Mouse (Mus musculus) limb, embryonic 14.5 days (tissue): Measurements from ENCODE around the gene Slc35d3. TPM values are rescaled to one million over a fixed set of nuclear protein-coding genes. Genes with fewer than 3 reads are reported as not detected.

ENCODE experiments used
- ATAC-seq: fragments of 200-750 bp; cut with Nextera tagmentation; 2 replicates; pipeline ENCODE4 v1.8.0; 2017; ENCODE audit warnings: low read depth, moderate number of reproducible peaks, moderate TSS enrichment; ENCODE audit not compliant: low FRiP score
- DNase-seq: peaks from one replicate; pipeline ENCODE4 v3.0.0-alpha.2; 2015; ENCODE audit warnings: low spot score
- H3K27ac ChIP-seq: fragments of 300-500 bp; sonication (generic); replicated peaks from 2 replicates; pipeline ENCODE4 v1.5.1; 2014; ENCODE audit warnings: low read depth, mild to moderate bottlenecking, low read length, moderate library complexity, mixed read lengths
- H3K27me3 ChIP-seq: fragments of 300-500 bp; sonication (generic); 2 replicates; pipeline ENCODE4 v1.6.1; 2014; ENCODE audit warnings: low read length, mixed read lengths; ENCODE audit not compliant: control insufficient read depth, insufficient read depth
- H3K36me3 ChIP-seq: fragments of 300-500 bp; sonication (generic); 2 replicates; pipeline ENCODE4 v1.6.1; 2014; ENCODE audit warnings: mild to moderate bottlenecking, low read length, moderate library complexity, mixed read lengths; ENCODE audit not compliant: control insufficient read depth, insufficient read depth
- H3K4me1 ChIP-seq: fragments of 300-500 bp; sonication (generic); 2 replicates; pipeline ENCODE4 v1.6.1; 2014; ENCODE audit warnings: antibody characterized with exemption, low read length, mixed read lengths; ENCODE audit not compliant: control insufficient read depth, insufficient read depth
- H3K4me2 ChIP-seq: fragments of 300-500 bp; sonication (generic); replicated peaks from 2 replicates; pipeline ENCODE4 v1.6.1; 2014; ENCODE audit warnings: low read depth, mild to moderate bottlenecking, low read length, moderate library complexity; ENCODE audit not compliant: severe bottlenecking
- H3K4me3 ChIP-seq: fragments of 300-500 bp; sonication (generic); replicated peaks from 2 replicates; pipeline ENCODE4 v1.5.1; 2014; ENCODE audit warnings: low read length
- H3K9ac ChIP-seq: fragments of 300-500 bp; sonication (generic); 2 replicates; pipeline ENCODE4 v1.6.1; 2014; ENCODE audit warnings: mild to moderate bottlenecking, low read depth, low read length, moderate library complexity; ENCODE audit not compliant: severe bottlenecking
- H3K9me3 ChIP-seq: fragments of 300-500 bp; sonication (generic); 2 replicates; pipeline ENCODE4 v1.6.1; 2016; ENCODE audit warnings: low read length; ENCODE audit not compliant: control insufficient read depth
- POLR2A ChIP-seq: fragments of 200-500 bp; IDR thresholded peaks from 2 replicates; pipeline ENCODE4 v1.8.0; 2012; ENCODE audit warnings: inconsistent platforms, mild to moderate bottlenecking, moderate library complexity, borderline replicate concordance; ENCODE audit not compliant: insufficient read depth, insufficient read length; ENCODE audit errors: extremely low read depth
- WGBS: fragments of 180-500 bp; shearing (Covaris S2); extraction: QIAGEN DNeasy Blood & Tissue Kit; methylation state at CpG from one replicate; pipeline ENCODE4 v1.1.7; 2014; 5-methylcytosine and 5-hydroxymethylcytosine counted together
- polyA plus RNA-seq, 2 experiments: library from polyadenylated mRNA; depleted of rRNA in 1 of 2; stranded (reverse) in 1 of 2; unstranded in 1 of 2; fragments of >200 nt; fragmentation: Nextera tagmentation in 1 of 2; extraction: Ambion mirVana in 1 of 2; gene quantifications; 2 replicates each; pipeline versions ENCODE4 v1.2.1 to v1.2.3; 2012 to 2014

The Slc35d3 gene
- polyA plus RNA-seq, 2 experiments = 1.4 to 2.3 TPM

DNA sequence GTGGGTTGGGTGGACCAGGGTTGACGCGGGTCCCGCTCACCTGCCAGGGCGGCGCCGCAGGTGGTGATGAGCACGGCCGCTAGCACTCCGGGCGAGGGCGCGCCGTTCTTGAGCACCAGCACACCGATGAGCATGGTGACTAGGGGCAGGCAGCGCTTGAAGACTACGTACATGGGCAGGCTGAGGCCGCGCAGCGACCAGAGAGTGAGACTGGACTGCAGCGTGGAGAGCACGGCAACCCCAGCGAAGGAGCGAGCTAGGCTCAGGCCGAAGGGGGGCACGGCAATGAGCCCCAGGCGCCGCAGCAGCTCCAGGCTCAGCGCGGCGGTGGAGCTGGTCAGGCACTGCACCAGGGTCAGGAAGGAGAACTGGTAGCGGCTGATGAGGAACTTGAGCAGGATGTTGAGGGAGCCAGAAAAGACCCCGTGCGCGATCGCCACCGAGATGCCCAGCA is 688 bp downstream of the Slc35d3 start:
- under 1% methylated on average over 29 of the region's 36 CpGs for WGBS
- peak overlapping the region; percentile 43 for H3K9ac ChIP-seq
- H3K27me3 ChIP-seq = peaks cover 49% of the 10 kb centered on the region
- H3K4me3 ChIP-seq = peak overlapping the region; percentile 56
- no peaks in the 10 kb centered on the region for H3K9me3 ChIP-seq
- TF ChIP-seq POLR2A = no peak
- H3K4me2 ChIP-seq = peak overlapping the region; percentile 99
- DNase-seq (no peak), ATAC-seq (peak; percentile 34; the same call in 1 of the 2 replicates)
- 0 out of 2 replicates have a peak, but pooled peaks cover 9% of the 10 kb centered on the region for H3K4me1 ChIP-seq
- no peak overlapping the region for H3K27ac ChIP-seq
- H3K36me3 ChIP-seq = no peaks in the 10 kb centered on the region

DNA sequence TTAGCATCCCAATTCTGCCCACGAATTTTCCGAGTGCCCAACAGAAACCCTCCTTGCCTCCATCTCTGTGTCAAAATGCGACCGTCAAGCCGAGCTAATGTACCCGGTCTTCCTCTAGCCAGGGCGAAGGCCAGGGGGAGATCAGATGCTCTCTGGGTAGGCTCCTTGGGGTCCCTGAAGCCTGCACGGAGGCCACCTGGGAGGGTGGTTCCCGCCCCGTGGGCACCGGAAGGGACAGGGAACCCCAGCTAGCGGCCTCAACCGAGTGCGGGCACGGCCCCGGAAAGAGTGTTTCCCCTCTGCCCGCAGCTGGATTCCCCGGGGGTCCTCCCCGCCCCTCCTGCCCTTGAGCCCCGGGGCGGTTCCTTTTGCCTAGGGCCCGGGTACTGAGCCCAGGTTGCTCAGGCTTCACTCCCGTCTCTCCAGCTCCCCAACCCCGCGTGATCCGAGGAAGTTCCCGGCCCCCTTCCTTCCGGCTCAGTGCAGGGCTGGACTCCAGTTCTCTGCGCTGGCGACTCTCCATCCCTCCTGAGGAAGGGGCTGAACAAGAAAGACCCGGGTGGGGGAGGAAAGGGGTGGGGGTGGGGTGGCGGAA is 1.4 kb downstream of the Slc35d3 start:
- Histone ChIP-seq H3K9ac (peak overlapping the region; percentile 43), H3K4me3 (peak overlapping the region; percentile 56), H3K27me3 (peaks cover 48% of the 10 kb centered on the region), H3K36me3 (no peaks in the 10 kb centered on the region), H3K4me1 (0 out of 2 replicates have a peak, but pooled peaks cover 9% of the 10 kb centered on the region), H3K4me2 (peak overlapping the region; percentile 99), H3K9me3 (no peaks in the 10 kb centered on the region), H3K27ac (no peak overlapping the region)
- WGBS = 2% methylated on average over 32 of the region's 32 CpGs
- DNase-seq = no peak
- TF ChIP-seq POLR2A = no peak
- no peak for ATAC-seq

DNA sequence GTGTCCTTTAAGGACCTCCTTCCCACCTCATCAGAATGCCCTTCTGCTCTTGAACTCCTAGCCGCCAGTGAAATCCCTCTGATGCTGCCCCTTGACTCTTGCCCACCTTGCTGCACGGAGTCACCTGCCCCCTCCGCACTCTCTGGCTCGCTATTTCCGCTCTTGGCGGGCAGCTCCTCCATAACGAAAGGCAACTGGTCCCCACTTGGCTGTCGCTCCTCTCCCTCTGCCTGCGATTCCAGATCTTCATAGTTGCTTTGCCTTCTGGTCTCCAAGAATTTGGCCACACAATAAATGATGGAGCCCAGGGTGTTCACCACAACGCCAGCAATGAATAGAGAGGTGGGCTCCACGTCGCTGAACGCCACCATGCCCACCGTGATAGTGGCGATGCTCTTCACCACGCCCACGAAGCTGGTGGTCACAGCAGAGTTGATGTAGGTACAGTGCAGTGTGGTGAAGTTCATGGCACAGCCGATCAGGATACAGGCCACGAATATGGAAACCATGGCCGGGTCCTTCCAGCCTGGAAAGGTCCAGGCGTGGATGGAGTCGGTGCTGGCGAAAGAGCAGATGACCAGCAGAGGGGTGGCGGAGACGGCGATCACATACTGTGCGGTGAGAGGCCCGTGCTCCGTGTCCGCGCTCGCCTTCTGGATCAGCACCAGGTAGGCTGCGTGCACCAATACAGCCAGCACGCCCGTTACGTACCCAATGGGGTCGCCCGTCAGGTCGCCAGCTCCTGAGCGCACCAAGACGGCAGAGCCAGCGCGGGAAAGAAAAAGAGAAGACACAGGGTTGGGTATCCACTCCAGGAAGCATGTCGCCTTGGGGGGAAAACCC is 2.1 kb downstream of the Slc35d3 start:
- TF ChIP-seq POLR2A = no peak
- DNase-seq (no peak), ATAC-seq (no peak)
- Histone ChIP-seq H3K9me3 (no peaks in the 10 kb centered on the region), H3K9ac (peak overlapping the region; percentile 43; the same call in 1 of the 2 replicates), H3K4me2 (peak overlapping the region; percentile 99), H3K27ac (no peak overlapping the region), H3K4me3 (peak overlapping the region; percentile 56), H3K27me3 (peaks cover 44% of the 10 kb centered on the region), H3K36me3 (no peaks in the 10 kb centered on the region), H3K4me1 (0 out of 2 replicates have a peak, but pooled peaks cover 9% of the 10 kb centered on the region)
- WGBS = 4% methylated on average over 44 of the region's 44 CpGs

DNA sequence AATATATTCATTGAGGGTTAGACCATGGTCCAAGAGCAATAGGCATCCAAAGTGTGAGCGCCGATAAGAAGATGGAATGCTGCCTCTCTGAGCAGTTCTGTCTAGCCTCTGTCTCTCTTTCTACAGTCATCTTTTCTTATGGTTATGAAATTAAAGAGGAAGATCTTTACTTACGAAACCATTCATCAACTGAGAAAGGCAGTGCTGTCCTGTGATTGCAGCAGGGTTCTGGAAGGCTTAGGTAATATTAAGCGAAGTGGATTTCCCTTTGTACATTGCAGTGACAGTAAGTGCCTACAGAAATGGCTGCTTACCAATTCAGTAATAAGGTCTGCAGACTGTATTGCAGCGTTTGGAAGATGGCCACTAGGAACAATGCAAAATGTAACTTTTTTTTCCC is 11.4 kb downstream of the Slc35d3 start:
- H3K4me3 ChIP-seq = no peak overlapping the region
- DNase-seq = no peak
- no peaks in the 10 kb centered on the region for H3K27me3 ChIP-seq
- H3K4me1 ChIP-seq = no peaks in the 10 kb centered on the region
- H3K4me2 ChIP-seq = no peak overlapping the region
- no peak for TF ChIP-seq POLR2A
- WGBS = 91% methylated on average over 5 of the region's 5 CpGs
- H3K9ac ChIP-seq = no peak overlapping the region
- H3K9me3 ChIP-seq = no peaks in the 10 kb centered on the region
- H3K36me3 ChIP-seq = no peaks in the 10 kb centered on the region
- ATAC-seq = no peak
- H3K27ac ChIP-seq = no peak overlapping the region

DNA sequence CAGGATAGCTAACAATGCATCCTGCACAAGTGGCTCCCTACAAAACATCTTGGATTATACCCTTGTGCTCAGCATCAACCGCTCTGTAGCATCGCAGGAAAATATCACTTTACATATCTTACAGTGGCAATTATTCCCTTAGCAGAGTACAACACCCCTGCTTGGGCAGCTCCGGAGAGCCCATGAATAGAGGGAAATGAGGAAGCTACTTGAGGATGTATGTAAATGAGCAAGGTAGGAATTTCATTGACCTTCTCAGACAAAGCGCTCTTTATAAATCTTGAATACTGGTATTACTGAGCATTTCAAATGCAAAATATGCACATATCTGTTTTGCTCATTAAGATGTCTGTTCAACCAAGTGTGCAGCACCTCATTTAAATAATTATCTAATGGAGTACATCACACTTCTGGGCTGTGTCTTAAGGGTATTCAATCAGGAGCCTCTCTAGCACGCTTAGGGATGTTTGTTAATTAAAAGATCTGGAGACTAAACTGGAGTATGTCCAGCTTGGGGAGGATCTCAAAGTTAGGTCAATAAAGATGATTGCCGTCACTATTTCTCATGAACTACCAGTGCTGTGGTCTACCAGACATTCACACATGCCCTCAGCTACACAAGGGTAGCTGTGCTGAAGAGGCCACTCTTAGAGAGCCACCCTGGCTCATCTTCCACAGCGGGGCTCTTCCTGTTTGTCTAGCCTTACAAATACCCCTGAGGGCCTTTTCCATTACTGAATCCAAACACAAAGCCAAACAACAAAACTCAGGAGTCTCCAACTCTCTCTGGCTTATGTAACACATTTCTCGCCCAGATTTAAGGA is 15.2 kb downstream of the Slc35d3 start:
- Histone ChIP-seq H3K9ac (no peak overlapping the region), H3K9me3 (no peaks in the 10 kb centered on the region), H3K27ac (no peak overlapping the region), H3K4me2 (no peak overlapping the region), H3K4me3 (no peak overlapping the region), H3K27me3 (no peaks in the 10 kb centered on the region), H3K4me1 (no peaks in the 10 kb centered on the region), H3K36me3 (no peaks in the 10 kb centered on the region)
- ATAC-seq (no peak), DNase-seq (no peak)
- WGBS = 81% methylated on average over 8 of the region's 8 CpGs
- no peak for TF ChIP-seq POLR2A
